Mouse (Mus musculus) liver, adult 2 months (tissue): ENCODE results near the gene Nutf2.

Source experiments
- CTCF ChIP-seq: fragments of 200-500 bp; IDR thresholded peaks from 2 replicates; pipeline ENCODE4 v1.5.1; 2011; ENCODE audit warnings: low read depth, low read length, control low read depth
- POLR2A ChIP-seq: fragments of 200-500 bp; IDR thresholded peaks from 2 replicates; pipeline ENCODE4 v1.6.1; 2011; ENCODE audit warnings: low read length, control low read depth; ENCODE audit not compliant: insufficient read depth; ENCODE audit errors: extremely low read depth

DNA sequence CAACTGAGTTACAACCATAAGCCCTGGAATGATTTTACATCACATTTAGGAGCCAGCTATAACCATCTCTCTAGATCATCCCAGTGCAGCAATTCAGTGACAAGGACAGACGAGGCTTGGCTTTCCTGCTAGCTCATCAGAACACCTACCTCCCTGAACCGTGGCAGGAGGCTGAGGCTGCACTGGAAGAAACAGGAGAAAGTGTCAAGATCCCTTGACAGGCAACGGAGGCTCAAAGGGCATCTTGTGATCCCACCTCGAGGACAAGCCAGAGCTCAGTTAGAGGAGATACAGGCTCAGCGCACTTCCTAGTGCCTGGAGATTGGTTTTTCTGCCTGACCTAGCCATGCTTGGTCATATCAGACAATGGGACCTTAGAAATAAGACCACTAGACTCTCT lies 47.9 kb upstream of the Nutf2 start:
- no peak for TF ChIP-seq CTCF
- no peak for TF ChIP-seq POLR2A
